Mouse (Mus musculus): ENCODE measurements at regions not wholly inside any gene's neighbourhood (a gene's known extent, or its start where the extent isn't known, plus 50 kb on each side); places are given as distances from the start of the nearest gene placed in this dataset. TPM values are rescaled to one million over a fixed set of nuclear protein-coding genes. Genes with fewer than 3 reads are reported as not detected.

DNA sequence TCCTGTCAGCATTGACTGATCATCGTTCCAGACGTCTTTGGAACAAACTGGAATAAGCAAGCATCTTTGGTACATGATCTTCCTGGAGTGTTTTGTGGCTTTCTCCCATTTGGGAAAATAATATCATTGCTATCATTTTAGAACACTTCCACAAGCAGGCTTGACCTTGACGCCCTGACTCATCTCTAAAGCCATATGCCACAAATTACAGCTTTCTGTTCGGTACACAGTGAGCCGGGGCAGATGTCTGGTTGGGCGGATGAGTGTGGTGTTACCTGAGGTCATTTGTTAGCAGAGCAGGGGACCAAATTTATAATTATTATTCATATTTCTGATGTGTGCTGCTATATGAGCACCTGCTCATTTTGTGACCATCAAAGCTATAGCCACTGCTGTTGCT lies 83.3 kb upstream of the Pmfbp1 start:
- DNase-seq (ENCODE audit: low spot score in 2 of 2), result no peak

DNA sequence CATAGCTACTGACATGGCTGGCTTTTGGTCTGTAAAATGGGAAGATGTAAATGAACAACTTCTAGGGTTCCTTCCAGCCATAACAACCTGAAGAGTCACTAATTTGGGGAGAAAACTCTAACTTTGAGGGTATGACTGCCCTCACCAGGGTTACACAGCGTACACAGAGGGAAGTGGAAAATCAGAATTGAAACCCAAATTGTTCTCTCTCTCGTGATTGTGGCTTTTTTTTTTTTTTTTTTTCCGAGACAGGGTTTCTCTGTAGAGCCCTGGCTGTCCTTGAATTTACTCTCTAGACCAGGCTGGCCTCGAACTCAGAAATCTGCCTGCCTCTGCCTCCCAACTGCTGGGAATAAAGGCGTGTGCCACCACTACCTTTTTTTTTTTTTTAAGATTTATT lies 80.4 kb upstream of the Pmfbp1 start:
- no peak for DNase-seq (ENCODE audit: low spot score in 2 of 2)

DNA sequence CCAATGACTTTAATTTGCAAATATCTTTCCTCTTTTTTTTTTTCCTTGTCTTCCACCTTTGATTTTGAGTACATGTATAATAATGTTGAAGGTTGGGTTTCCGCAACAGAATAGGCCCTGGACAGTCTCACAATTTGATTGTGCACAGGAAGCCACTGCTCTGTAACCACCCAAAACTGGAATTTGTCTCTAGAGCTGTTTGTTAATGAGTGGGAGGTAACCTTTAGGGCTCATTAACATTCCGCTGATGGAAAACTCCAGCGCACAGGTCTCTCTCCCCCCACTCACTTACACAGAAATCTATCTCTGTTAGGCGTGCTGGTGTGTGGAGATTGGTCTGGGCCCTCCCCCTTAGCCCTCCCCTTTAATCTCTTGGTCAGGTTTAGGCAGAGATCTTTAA lies 78.5 kb upstream of the Pmfbp1 start:
- DNase-seq (ENCODE audit: low spot score in 2 of 2), result no peak

DNA sequence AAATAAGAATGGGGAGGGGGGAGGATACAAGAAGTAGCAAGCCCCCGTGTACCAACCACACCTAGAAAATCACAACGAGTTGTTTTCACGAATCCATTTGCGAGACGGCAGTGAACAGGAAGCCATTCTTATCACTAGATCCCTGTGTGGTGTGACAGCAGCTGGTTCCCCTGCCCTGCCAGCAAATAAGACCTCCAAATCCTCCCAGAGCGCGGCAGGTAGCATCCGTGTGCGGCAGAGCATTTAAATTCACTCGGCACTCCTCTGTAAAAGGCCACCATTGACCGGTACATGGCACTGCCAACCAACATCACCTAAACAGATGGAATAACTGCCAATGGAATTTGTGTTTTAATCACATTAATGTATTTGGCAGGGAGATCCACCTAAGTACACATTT lies 77.9 kb upstream of the Pmfbp1 start:
- DNase-seq (ENCODE audit: low spot score in 2 of 2), result no peak

DNA sequence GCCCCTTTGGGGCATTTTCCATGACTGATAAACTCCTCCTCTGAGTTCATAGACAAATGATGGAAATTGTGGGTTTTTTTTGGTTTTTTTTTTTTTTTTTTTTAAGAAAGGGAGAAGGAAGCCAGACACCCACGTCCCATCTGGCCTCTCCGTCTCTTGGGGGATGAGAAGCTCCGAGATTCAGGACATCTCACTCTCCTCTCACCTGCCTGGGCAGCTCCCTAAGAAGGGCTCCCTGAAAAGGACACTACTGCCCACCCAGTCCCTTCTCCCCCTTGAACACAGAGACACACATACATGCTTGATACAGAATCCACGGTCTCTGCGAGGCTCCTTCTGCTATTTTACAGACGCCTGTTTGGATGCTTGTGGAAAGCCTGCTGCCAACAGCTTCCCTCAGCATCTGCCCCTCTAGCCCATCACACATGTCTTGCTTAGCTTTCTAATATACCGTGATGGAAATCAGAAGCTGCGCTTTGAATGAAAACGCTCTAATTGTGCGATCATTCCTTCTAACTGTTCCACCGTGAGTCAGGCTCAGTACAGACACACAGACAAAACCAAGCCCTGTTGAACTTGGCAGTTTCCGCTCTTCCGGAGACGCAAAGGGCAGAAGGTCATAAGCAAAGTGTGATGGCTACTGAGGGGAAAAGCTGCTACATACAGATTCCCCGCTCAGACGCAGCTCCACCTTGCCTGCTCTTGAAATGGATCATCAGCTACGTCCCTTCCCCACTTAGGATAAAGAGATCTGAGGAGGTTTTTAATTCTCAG lies 77.3 kb upstream of the Pmfbp1 start:
- DNase-seq (ENCODE audit: low spot score in 2 of 2), result no peak

DNA sequence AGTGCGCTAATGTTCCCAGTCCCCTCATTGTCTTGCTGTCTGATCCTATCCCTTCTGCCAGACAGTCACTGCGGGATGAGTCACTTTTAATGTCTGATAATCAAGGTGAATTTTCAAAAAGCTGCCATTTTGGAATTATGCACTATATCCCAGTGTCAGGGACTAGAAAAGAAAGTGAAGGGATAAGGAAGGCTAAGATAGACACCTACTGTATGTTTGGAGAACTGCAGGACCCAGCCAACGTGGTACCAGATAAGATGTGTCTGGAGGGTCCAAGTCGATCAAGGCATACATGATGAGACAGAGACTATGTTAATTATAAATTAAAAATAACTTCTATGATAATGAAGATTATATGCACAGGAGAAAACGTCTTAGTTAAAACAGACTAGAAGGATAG lies 76.6 kb upstream of the Pmfbp1 start:
- no peak for DNase-seq (ENCODE audit: low spot score in 2 of 2)

DNA sequence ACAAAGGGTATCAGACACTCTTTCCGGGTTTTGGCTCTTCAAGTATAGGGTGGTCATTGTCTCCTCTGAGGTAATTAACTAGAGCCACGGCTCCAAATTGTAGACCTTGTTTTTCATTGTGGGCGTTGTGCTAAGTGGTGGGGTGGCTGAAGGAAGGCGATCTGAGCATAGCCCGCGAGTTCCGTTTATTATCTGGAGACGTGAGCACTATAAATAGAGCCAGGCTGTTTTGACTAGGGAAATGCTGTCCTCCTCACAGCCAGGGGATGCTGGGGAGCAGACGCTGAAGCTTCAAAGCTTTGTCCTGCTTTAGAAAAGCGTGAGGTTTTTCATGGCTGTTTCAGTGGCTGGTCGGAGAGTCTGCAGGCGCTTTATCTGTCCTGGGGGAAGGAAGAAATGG lies 75.9 kb upstream of the Pmfbp1 start:
- no peak for DNase-seq (ENCODE audit: low spot score in 2 of 2)

DNA sequence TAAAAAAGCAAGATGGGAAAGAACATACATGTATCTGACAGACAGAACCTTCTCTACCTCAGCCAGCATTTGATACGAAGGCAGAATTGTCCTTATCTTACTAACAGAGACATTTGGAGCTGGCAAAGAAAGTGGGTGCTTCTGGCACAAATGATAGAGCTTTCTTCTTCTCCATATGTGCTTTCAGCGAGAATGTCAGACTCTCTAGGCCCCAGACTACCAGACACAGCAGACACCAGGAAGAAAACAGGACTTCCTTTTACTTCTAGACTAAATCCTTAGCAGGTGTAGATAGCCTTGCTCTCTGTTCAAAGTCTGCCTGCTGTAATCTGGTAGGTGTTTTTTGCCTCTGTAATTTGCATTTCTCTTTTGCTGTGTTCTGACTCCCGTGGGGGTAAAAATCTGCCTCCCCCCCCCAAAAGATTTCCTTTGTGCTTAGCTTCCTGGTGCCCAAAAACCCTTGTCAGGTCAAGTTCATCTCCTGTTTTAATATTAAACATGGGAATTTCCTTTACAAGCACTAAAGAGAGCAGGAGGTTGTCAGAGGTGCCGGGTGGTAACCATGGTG lies 74.7 kb upstream of the Pmfbp1 start:
- no peak for DNase-seq (ENCODE audit: low spot score in 2 of 2)

DNA sequence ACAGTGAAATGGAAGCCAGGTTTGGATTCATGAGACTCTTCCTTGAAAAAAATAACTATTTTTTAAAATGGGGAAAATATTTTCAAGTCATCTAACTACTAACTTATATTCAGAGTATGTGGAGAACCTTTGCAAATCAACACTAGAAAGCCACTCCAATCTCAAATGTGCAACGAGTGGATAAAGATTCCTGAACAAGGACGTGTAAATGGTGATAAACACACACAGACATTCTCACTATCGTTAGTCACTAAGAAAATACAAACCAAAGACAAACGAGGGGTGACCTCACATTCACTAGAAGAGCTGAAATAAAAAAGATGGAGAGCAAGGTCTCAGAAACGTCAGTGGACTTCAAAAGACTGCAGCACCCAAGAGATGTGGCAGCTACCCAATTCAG lies 69.8 kb upstream of the Pmfbp1 start:
- DNase-seq (ENCODE audit: low spot score in 2 of 2), result no peak

DNA sequence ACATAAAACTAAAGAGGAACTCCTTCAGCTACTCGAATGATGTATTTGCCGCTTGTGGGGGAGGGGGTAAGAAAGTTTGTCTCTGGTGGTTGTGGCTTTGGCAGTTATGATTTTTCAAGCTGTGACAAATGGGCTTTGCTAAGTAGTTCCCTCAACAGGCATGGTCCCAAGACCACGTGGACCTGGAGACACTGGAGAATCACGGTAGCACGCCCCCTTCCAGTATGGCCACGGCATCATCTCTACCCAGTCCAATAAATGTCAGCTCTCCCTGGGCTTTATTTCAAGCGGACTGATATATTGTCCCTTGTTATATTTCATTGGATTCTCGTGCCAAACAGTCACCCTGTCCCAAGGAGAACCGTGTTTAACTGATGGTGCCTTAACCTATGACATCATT lies 65.3 kb upstream of the Pmfbp1 start:
- no peak for DNase-seq (ENCODE audit: low spot score in 2 of 2)

DNA sequence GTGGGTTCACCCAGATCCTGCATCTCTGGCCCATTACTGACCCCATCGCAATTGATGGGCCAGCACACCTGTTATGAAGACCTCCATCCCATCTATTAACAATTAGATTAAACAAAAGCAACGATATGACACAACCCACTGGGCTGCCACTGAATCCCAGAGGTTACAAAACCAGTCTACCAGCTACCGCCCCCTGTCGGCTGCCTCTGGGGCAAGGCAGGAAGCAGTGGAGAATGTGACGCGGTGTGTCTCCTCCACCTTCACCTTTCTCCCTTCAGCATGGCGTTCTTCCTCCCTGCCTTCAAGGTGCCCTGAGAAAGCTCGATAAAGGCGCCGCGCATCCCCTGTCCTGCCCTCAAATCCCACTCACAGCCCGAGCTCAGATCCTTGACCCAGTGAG lies 59.3 kb upstream of the Pmfbp1 start:
- no peak for DNase-seq (ENCODE audit: low spot score in 2 of 2)

DNA sequence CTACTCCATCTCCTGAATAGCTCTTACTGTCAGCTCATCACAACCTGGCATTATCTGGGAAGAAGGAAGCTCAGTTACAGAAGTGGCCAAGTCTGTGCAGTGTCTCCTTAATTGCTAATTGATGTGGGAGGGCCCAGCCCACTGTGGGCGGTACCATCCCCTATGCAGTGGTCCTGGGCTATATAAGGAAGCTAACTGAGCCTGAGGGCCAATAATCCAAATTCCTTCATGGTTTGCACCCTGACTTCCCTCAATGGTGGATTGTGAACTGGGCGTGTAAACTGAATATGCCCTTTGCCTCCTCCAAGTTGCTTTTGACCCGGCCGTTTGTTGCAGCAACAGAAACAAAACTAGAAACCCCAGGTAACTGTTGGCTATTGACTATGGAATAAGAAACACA lies 57.8 kb upstream of the Pmfbp1 start:
- no peak for DNase-seq (ENCODE audit: low spot score in 2 of 2)

DNA sequence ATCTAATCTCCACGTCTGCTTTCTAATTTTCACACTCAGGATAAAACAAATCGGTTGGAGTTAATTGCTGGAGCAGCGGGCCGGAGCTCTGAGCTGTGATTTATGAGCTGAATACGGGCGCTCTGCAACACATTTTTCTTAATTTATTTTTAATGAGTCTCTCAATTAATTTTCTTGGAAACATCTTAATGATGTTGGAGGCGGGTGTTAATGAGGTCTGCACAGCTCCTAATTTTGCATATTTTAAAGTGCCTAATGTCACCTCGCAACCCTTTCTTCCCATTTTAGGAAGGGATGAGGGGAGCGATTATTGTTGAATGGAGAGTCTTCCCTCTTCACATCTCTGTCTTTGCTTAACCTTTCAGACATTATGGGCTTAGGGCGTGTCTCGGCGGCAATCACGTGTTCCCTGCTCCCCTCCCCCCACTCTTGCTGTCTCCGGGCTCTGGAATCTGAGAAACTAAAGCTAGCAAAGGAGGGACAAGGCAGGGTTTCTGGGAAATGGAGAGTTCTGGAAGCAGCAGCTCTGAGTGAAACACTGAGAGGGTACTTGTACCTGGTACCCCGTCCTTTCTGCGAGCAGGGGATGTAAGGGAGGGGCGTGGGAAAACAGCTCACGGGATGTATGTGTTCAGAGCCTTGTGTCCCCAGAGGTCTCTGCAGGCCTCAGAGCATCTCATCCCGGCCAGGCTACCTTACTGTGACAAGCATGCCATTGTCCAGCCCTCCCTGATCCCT lies 56.8 kb upstream of the Pmfbp1 start:
- peak in 1 of 2 experiments; percentile 8 for DNase-seq (ENCODE audit: low spot score in 2 of 2)

DNA sequence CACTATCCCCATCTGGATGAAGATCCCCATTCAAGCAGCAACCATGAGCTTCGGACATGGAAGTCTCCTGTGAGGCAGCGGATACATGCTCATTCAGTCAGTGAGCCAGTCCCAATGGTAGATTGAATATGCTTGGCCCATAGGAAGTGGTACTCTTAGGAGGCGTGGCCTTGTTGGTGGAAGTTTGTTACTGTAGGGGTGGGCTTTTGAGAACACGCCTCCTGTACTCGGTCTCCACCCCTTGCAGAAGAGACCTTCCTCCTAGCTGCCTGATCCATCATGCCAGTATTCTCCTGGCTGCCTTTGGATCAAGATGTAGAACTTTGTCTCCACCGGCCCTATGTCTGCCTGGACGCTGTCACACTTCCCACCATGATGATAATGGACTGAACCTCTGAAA lies 55.3 kb upstream of the Pmfbp1 start:
- DNase-seq (ENCODE audit: low spot score in 2 of 2), result no peak

Small RNA genes lying in the stretch of these regions (microRNA-seq; reads per million reads assigned to microRNA genes)
- not detected for gene Gm23163

Measured in gastrocnemius, adult 8-10 months (tissue).